Mouse (Mus musculus): ENCODE measurements at regions not wholly inside any gene's neighbourhood (a gene's known extent, or its start where the extent isn't known, plus 50 kb on each side); places are given as distances from the start of the nearest gene placed in this dataset.
A peak's percentile ranks its signal among the peaks of the same experiment; 100 is the strongest.

DNA sequence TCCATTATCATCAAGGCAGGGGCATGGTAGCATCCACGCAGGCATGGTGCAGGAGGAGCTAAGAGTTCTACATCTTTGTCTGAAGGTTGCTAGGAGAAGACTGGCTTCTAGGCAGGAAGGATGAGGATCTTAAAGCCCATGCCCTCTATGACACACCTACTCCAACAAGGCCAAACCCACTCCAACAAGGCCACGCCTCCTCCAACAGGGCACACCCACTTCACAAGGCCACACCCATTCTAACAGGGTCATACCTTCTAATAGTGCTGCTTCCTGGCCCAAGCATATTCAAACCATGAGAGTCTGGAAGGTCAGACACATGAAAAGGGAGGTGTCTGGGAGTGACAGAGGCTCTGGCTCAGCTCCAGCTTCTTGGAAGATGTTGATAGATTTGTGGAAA, 89.0 kb downstream of the 2410131K14Rik start:
- DNase-seq (ENCODE audit: low spot score) (no peak), ATAC-seq (ENCODE audit: low FRiP score, low read depth) (no peak)
- Histone ChIP-seq H3K9ac (ENCODE audit: low read depth, low read length, severe bottlenecking) (no peak overlapping the region), H3K36me3 (ENCODE audit: control insufficient read depth, insufficient read depth, low read length) (no peaks in the 10 kb centered on the region), H3K4me2 (replicated peaks; ENCODE audit: low read depth, low read length, severe bottlenecking) (no peak overlapping the region), H3K9me3 (ENCODE audit: control insufficient read depth, low read length) (no peaks in the 10 kb centered on the region), H3K27ac (replicated peaks; ENCODE audit: low read depth, low read length) (no peak overlapping the region), H3K4me3 (replicated peaks; ENCODE audit: low read length) (no peak overlapping the region), H3K27me3 (ENCODE audit: control insufficient read depth, insufficient read depth, low read length) (no peaks in the 10 kb centered on the region), H3K4me1 (ENCODE audit: control insufficient read depth, insufficient read depth, low read length) (peaks cover 17% of the 10 kb centered on the region)
- no peak for TF ChIP-seq POLR2A (IDR thresholded peaks at IDR 0.05; ENCODE audit: borderline replicate concordance, extremely low read depth, insufficient read depth, insufficient read length)
- WGBS = 92% methylated on average over 2 of the region's 2 CpGs

DNA sequence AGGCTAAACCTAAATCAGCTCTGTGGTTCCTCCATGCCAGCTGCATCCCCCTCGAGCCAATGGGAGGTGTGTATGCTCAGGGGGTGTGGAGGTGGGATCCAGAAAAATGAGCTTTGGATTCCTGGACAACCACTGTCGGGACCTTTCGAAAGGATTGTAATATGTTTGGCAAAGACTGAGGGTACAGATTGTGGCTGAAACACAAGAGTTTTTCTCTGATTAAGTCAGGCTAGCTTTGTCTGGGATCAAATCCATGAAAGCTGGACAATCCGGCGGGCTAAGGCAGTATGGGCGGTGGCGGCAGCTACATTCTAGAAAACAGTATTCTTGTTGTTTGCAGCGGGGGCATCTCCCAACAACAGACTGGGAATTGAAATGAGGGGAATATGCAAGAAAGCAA, 93.2 kb downstream of the 2410131K14Rik start:
- H3K9ac ChIP-seq (ENCODE audit: low read depth, low read length, severe bottlenecking) = no peak overlapping the region
- H3K36me3 ChIP-seq (ENCODE audit: control insufficient read depth, insufficient read depth, low read length) = no peaks in the 10 kb centered on the region
- H3K9me3 ChIP-seq (ENCODE audit: control insufficient read depth, low read length) = no peaks in the 10 kb centered on the region
- DNase-seq (ENCODE audit: low spot score) (no peak), ATAC-seq (ENCODE audit: low FRiP score, low read depth) (no peak)
- no peak overlapping the region for H3K27ac ChIP-seq (replicated peaks; ENCODE audit: low read depth, low read length)
- 88% methylated on average over 8 of the region's 8 CpGs for WGBS
- TF ChIP-seq POLR2A (IDR thresholded peaks at IDR 0.05; ENCODE audit: borderline replicate concordance, extremely low read depth, insufficient read depth, insufficient read length) = no peak
- H3K27me3 ChIP-seq (ENCODE audit: control insufficient read depth, insufficient read depth, low read length) = no peaks in the 10 kb centered on the region
- H3K4me2 ChIP-seq (replicated peaks; ENCODE audit: low read depth, low read length, severe bottlenecking) = no peak overlapping the region
- H3K4me1 ChIP-seq (ENCODE audit: control insufficient read depth, insufficient read depth, low read length) = peaks cover 6% of the 10 kb centered on the region; the same call in 1 of the 2 replicates
- no peak overlapping the region for H3K4me3 ChIP-seq (replicated peaks; ENCODE audit: low read length)

DNA sequence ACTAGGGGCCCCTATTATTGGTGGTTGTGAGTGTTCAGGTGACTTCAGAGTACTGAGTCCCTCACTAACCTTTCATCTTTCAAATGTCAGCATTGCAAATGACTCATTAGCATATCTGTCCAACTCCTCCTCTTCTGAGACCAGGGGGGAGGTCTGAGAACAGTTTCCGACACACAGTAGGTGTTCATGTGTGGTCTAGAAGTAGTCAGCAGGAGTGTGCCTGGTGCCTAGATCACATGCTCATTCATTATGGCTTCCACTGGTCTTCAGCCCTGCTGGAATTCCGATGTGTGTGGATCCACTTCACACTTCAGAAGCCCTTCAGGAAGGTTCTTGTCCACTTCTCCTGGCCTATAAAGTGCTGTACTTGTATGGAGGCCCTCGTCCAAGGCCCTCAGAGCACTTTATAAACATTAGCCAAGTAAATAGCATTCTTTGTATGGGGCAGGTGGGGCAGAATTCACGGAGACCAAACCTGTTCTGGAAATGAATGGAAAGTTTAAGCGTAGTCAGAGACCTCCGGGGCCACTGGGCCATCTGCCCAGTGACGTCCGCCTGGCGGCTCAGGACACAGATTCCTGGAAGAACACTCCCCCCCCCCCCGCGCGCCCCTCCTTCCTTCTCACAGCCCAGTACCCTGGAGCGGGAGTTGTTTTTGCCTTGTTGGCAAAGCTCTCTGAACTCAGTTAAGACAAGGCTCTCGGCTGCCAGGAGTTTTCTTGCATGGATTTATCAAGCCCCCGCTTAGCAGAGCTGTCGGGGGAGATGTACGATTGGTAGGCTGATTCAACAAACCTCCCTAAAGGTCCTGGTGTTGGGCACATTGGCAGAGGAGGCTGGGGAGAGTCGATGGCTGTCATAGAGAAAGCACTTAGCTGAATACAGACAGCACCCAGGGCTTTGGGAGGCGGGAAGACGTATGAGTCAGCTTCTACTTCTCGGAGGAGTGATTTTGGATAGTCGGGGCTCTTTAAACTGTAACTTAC, 94.9 kb downstream of the 2410131K14Rik start:
- no peak overlapping the region for H3K4me3 ChIP-seq (replicated peaks; ENCODE audit: low read length)
- 43% methylated on average over 22 of the region's 22 CpGs for WGBS
- H3K4me1 ChIP-seq (ENCODE audit: control insufficient read depth, insufficient read depth, low read length) = peaks cover 16% of the 10 kb centered on the region
- DNase-seq (ENCODE audit: low spot score) = peak; percentile 68
- H3K4me2 ChIP-seq (replicated peaks; ENCODE audit: low read depth, low read length, severe bottlenecking) = no peak overlapping the region
- H3K27me3 ChIP-seq (ENCODE audit: control insufficient read depth, insufficient read depth, low read length) = no peaks in the 10 kb centered on the region
- ATAC-seq (ENCODE audit: low FRiP score, low read depth) = peak; percentile 72
- no peak for TF ChIP-seq POLR2A (IDR thresholded peaks at IDR 0.05; ENCODE audit: borderline replicate concordance, extremely low read depth, insufficient read depth, insufficient read length)
- no peak overlapping the region for H3K9ac ChIP-seq (ENCODE audit: low read depth, low read length, severe bottlenecking)
- H3K27ac ChIP-seq (replicated peaks; ENCODE audit: low read depth, low read length) = peak overlapping the region; percentile 43; the same call in 1 of the 2 replicates
- no peaks in the 10 kb centered on the region for H3K9me3 ChIP-seq (ENCODE audit: control insufficient read depth, low read length)
- H3K36me3 ChIP-seq (ENCODE audit: control insufficient read depth, insufficient read depth, low read length) = no peaks in the 10 kb centered on the region

- Histone ChIP-seq H3K4me1 (ENCODE audit: control insufficient read depth, insufficient read depth, low read length) (peaks cover 16% of the 10 kb centered on the region), H3K9me3 (ENCODE audit: control insufficient read depth, low read length) (no peaks in the 10 kb centered on the region), H3K27ac (replicated peaks; ENCODE audit: low read depth, low read length) (no peak overlapping the region), H3K36me3 (ENCODE audit: control insufficient read depth, insufficient read depth, low read length) (no peaks in the 10 kb centered on the region), H3K9ac (ENCODE audit: low read depth, low read length, severe bottlenecking) (peak overlapping the region; percentile 8; the same call in 1 of the 2 replicates), H3K4me3 (replicated peaks; ENCODE audit: low read length) (no peak overlapping the region), H3K4me2 (replicated peaks; ENCODE audit: low read depth, low read length, severe bottlenecking) (no peak overlapping the region), H3K27me3 (ENCODE audit: control insufficient read depth, insufficient read depth, low read length) (no peaks in the 10 kb centered on the region)
- ATAC-seq (ENCODE audit: low FRiP score, low read depth) = no peak
- whole genome bisulfite sequencing = 18% methylated on average over 19 of the region's 19 CpGs
- TF ChIP-seq POLR2A (IDR thresholded peaks at IDR 0.05; ENCODE audit: borderline replicate concordance, extremely low read depth, insufficient read depth, insufficient read length) = no peak
- DNase-seq (ENCODE audit: low spot score) = no peak
Observed at GRCm38 (mm10) chr5:118343444-118344320, 98.7 kb downstream of the 2410131K14Rik start.

DNA sequence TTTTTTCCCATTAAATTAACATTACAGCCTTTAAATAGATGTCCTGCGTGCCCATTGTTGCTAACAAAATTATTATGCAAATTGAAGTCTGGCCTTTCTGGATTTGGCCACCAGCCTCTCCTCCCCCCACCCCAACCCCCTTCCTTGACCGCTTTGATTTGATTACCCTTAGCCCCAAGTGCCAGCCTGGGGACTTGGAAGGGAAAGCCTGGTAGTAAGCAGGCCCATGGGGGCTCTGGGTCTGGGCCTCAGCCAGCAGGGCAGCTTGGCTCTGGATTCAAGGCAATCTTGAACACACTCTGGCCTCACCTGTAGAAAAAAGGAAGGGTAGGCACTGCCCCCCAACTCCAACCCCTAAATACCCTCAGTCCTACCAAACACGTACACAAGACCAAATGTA, 100.2 kb downstream of the 2410131K14Rik start:
- Histone ChIP-seq H3K4me1 (ENCODE audit: control insufficient read depth, insufficient read depth, low read length) (peaks cover 13% of the 10 kb centered on the region), H3K4me2 (replicated peaks; ENCODE audit: low read depth, low read length, severe bottlenecking) (no peak overlapping the region), H3K9ac (ENCODE audit: low read depth, low read length, severe bottlenecking) (no peak overlapping the region), H3K4me3 (replicated peaks; ENCODE audit: low read length) (no peak overlapping the region), H3K36me3 (ENCODE audit: control insufficient read depth, insufficient read depth, low read length) (no peaks in the 10 kb centered on the region), H3K27me3 (ENCODE audit: control insufficient read depth, insufficient read depth, low read length) (no peaks in the 10 kb centered on the region), H3K9me3 (ENCODE audit: control insufficient read depth, low read length) (no peaks in the 10 kb centered on the region), H3K27ac (replicated peaks; ENCODE audit: low read depth, low read length) (no peak overlapping the region)
- WGBS = 72% methylated on average over 3 of the region's 3 CpGs
- TF ChIP-seq POLR2A (IDR thresholded peaks at IDR 0.05; ENCODE audit: borderline replicate concordance, extremely low read depth, insufficient read depth, insufficient read length) = no peak
- ATAC-seq (ENCODE audit: low FRiP score, low read depth) = no peak
- DNase-seq (ENCODE audit: low spot score) = no peak
